Mouse (Mus musculus) embryonic facial prominence, embryonic 11.5 days (tissue): ENCODE data around the gene Tubb4a. TPM values are rescaled to one million over a fixed set of nuclear protein-coding genes. Genes with fewer than 3 reads are reported as not detected.
A peak's percentile ranks its signal among the peaks of the same experiment; 100 is the strongest.

ENCODE experiments used
- ATAC-seq: fragments of 200-750 bp; cut with Nextera tagmentation; replicated peaks from 2 replicates; pipeline ENCODE4 v1.8.0; 2017; ENCODE audit warnings: low read depth; ENCODE audit not compliant: insufficient number of reproducible peaks, low FRiP score, low TSS enrichment
- DNase-seq: peaks from one replicate; pipeline ENCODE4 v3.0.0-alpha.2; 2015; ENCODE audit warnings: low spot score
- H3K27ac ChIP-seq: fragments of 300-500 bp; sonication (generic); replicated peaks from 2 replicates; pipeline ENCODE4 v1.5.1; 2014; ENCODE audit warnings: mild to moderate bottlenecking, low read depth, low read length, control low read depth
- H3K27me3 ChIP-seq: fragments of 300-500 bp; sonication (generic); 2 replicates; pipeline ENCODE4 v1.6.1; 2014; ENCODE audit warnings: mild to moderate bottlenecking, low read length, moderate library complexity, mixed read lengths; ENCODE audit not compliant: control insufficient read depth, insufficient read depth
- H3K36me3 ChIP-seq: fragments of 300-500 bp; sonication (generic); replicated peaks from 2 replicates; pipeline ENCODE4 v1.6.1; 2014; ENCODE audit warnings: low read depth, mild to moderate bottlenecking, low read length, moderate library complexity, mixed read lengths; ENCODE audit not compliant: control insufficient read depth, insufficient read depth
- H3K4me1 ChIP-seq: fragments of 300-500 bp; sonication (generic); 2 replicates; pipeline ENCODE4 v1.6.1; 2014; ENCODE audit warnings: low read length, mixed read lengths; ENCODE audit not compliant: control insufficient read depth, insufficient read depth
- H3K4me2 ChIP-seq: fragments of 300-500 bp; sonication (generic); 2 replicates; pipeline ENCODE4 v1.6.1; 2014; ENCODE audit warnings: low read depth, mild to moderate bottlenecking, control low read depth, low read length, moderate library complexity
- H3K4me3 ChIP-seq: fragments of 300-500 bp; sonication (generic); 2 replicates; pipeline ENCODE4 v1.5.1; 2014; ENCODE audit warnings: low read depth, low read length, control low read depth
- H3K9ac ChIP-seq: fragments of 300-500 bp; sonication (generic); replicated peaks from 2 replicates; pipeline ENCODE4 v1.6.1; 2014; ENCODE audit warnings: mild to moderate bottlenecking, control low read depth, low read length
- H3K9me3 ChIP-seq: fragments of 300-500 bp; sonication (generic); replicated peaks from 2 replicates; pipeline ENCODE4 v1.6.1; 2016; ENCODE audit warnings: mild to moderate bottlenecking, low read length, inconsistent platforms, mixed read lengths; ENCODE audit not compliant: control insufficient read depth
- WGBS: fragments of 180-500 bp; shearing (Covaris S2); extraction: QIAGEN DNeasy Blood & Tissue Kit; methylation state at CpG from one replicate; pipeline ENCODE4 v1.1.7; 2014; 5-methylcytosine and 5-hydroxymethylcytosine counted together
- polyA plus RNA-seq: library from polyadenylated mRNA; unstranded; fragments of >200 nt; fragmentation: Nextera tagmentation; extraction: Ambion mirVana; gene quantifications from 2 replicates; pipeline ENCODE4 v1.2.1, GENCODE M21; 2014

The Tubb4a gene
- polyA plus RNA-seq, 1 experiment from 2014 or later = 39.9 TPM

- H3K27me3 ChIP-seq = no peaks in the 10 kb centered on the region
- ATAC-seq = peak; percentile 83
- H3K27ac ChIP-seq = no peak overlapping the region
- H3K4me2 ChIP-seq = peak overlapping the region; percentile 17; the same call in 1 of the 2 replicates
- WGBS = under 1% methylated on average over 11 of the region's 11 CpGs
- H3K4me1 ChIP-seq = no peaks in the 10 kb centered on the region
- no peaks in the 10 kb centered on the region for H3K9me3 ChIP-seq
- H3K9ac ChIP-seq = no peak overlapping the region
- no peak overlapping the region for H3K4me3 ChIP-seq
- H3K36me3 ChIP-seq = no peaks in the 10 kb centered on the region
- DNase-seq = peak; percentile 81
Observed at GRCm38 (mm10) chr17:57096623-57096920, 9.0 kb upstream of the Tubb4a start.

GRCm38 (mm10) chr17:57095855-57096622 lies 8.5 kb upstream of the Tubb4a start:
- Histone ChIP-seq H3K4me2 (peak overlapping the region; percentile 29), H3K4me3 (no peak overlapping the region), H3K27ac (no peak overlapping the region), H3K9ac (no peak overlapping the region), H3K36me3 (no peaks in the 10 kb centered on the region), H3K4me1 (no peaks in the 10 kb centered on the region), H3K9me3 (no peaks in the 10 kb centered on the region), H3K27me3 (no peaks in the 10 kb centered on the region)
- 2% methylated on average over 18 of the region's 19 CpGs for WGBS
- peak; percentile 56 for DNase-seq
- peak; percentile 63 for ATAC-seq

- H3K27ac ChIP-seq = no peak overlapping the region
Observed at GRCm38 (mm10) chr17:57094222-57094621, 6.6 kb upstream of the Tubb4a start.

GRCm38 (mm10) chr17:57085970-57086757 lies 1.4 kb downstream of the Tubb4a start:
- ATAC-seq = no peak
- H3K9me3 ChIP-seq = no peaks in the 10 kb centered on the region
- no peak overlapping the region for H3K27ac ChIP-seq
- H3K4me1 ChIP-seq = no peaks in the 10 kb centered on the region
- no peak overlapping the region for H3K9ac ChIP-seq
- no peak for DNase-seq
- peaks cover 7% of the 10 kb centered on the region; the same call in 1 of the 2 replicates for H3K27me3 ChIP-seq
- 85% methylated on average over 11 of the region's 11 CpGs for WGBS
- no peak overlapping the region for H3K4me3 ChIP-seq
- no peaks in the 10 kb centered on the region for H3K36me3 ChIP-seq
- H3K4me2 ChIP-seq = no peak overlapping the region

More at GRCm38 (mm10) chr17:57094222-57094621, 6.6 kb upstream of the Tubb4a start:
- ATAC-seq = no peak
- Histone ChIP-seq H3K9ac (no peak overlapping the region), H3K27me3 (no peaks in the 10 kb centered on the region), H3K36me3 (no peaks in the 10 kb centered on the region), H3K4me2 (no peak overlapping the region), H3K4me1 (no peaks in the 10 kb centered on the region), H3K4me3 (no peak overlapping the region), H3K9me3 (no peaks in the 10 kb centered on the region)
- DNase-seq = no peak
- WGBS = 96% methylated on average over 3 of the region's 3 CpGs

GRCm38 (mm10) chr17:57082481-57082880 lies 5.1 kb downstream of the Tubb4a start:
- Histone ChIP-seq H3K4me2 (no peak overlapping the region), H3K4me3 (no peak overlapping the region), H3K27ac (no peak overlapping the region), H3K4me1 (no peaks in the 10 kb centered on the region), H3K36me3 (no peaks in the 10 kb centered on the region), H3K27me3 (peaks cover 5% of the 10 kb centered on the region; the same call in 1 of the 2 replicates), H3K9me3 (no peaks in the 10 kb centered on the region), H3K9ac (no peak overlapping the region)
- 84% methylated on average over 5 of the region's 5 CpGs for WGBS
- DNase-seq (no peak), ATAC-seq (no peak)

- 95% methylated on average over 31 of the region's 31 CpGs for WGBS
- H3K4me2 ChIP-seq = no peak overlapping the region
- ATAC-seq = no peak
- H3K4me1 ChIP-seq = no peaks in the 10 kb centered on the region
- no peak for DNase-seq
- H3K27ac ChIP-seq = no peak overlapping the region
- no peak overlapping the region for H3K4me3 ChIP-seq
- no peak overlapping the region for H3K9ac ChIP-seq
- no peaks in the 10 kb centered on the region for H3K27me3 ChIP-seq
- H3K9me3 ChIP-seq = no peaks in the 10 kb centered on the region
- H3K36me3 ChIP-seq = no peaks in the 10 kb centered on the region
Observed at GRCm38 (mm10) chr17:57081234-57081842, 6.2 kb downstream of the Tubb4a start.

GRCm38 (mm10) chr17:57079919-57080318 lies 7.7 kb downstream of the Tubb4a start:
- Histone ChIP-seq H3K27me3 (no peaks in the 10 kb centered on the region), H3K4me3 (no peak overlapping the region), H3K4me2 (no peak overlapping the region), H3K27ac (no peak overlapping the region), H3K9me3 (no peaks in the 10 kb centered on the region), H3K4me1 (no peaks in the 10 kb centered on the region), H3K36me3 (no peaks in the 10 kb centered on the region), H3K9ac (no peak overlapping the region; the same call in 1 of the 2 replicates)
- no peak for DNase-seq
- 70% methylated on average over 3 of the region's 3 CpGs for WGBS
- no peak for ATAC-seq

- no peaks in the 10 kb centered on the region for H3K36me3 ChIP-seq
- no peaks in the 10 kb centered on the region for H3K4me1 ChIP-seq
- 42% methylated on average over 6 of the region's 6 CpGs for WGBS
- H3K27ac ChIP-seq = no peak within 1 kb of the TSS
- DNase-seq (no peak), ATAC-seq (no peak)
- no peak within 1 kb of the TSS for H3K9ac ChIP-seq
- no peak within 1 kb of the TSS for H3K4me2 ChIP-seq
- H3K27me3 ChIP-seq = no peaks in the 10 kb centered on the region
- no peak within 1 kb of the TSS for H3K4me3 ChIP-seq
- no peaks in the 10 kb centered on the region for H3K9me3 ChIP-seq
Observed at GRCm38 (mm10) chr17:57078336-57078735, 9.2 kb downstream of the Tubb4a start, which contains the start of gene Dennd1c. Gene Dennd1c (minus strand): TSS chr17:57078514.
